Mouse (Mus musculus) midbrain, embryonic 13.5 days (tissue): ENCODE measurements around the gene Dnah10. TPM values are rescaled to one million over a fixed set of nuclear protein-coding genes. Genes with fewer than 3 reads are reported as not detected.

Experiments
- ATAC-seq: fragments of 200-750 bp; cut with Nextera tagmentation; 2 replicates; pipeline ENCODE4 v1.8.0; 2017; ENCODE audit warnings: mild to moderate bottlenecking, moderate TSS enrichment, moderate library complexity
- H3K27ac ChIP-seq: fragments of 300-500 bp; sonication (generic); 2 replicates; pipeline ENCODE4 v1.5.1; 2015; ENCODE audit warnings: inconsistent platforms, mild to moderate bottlenecking, moderate library complexity
- H3K27me3 ChIP-seq: fragments of 300-500 bp; sonication (generic); 2 replicates; pipeline ENCODE4 v1.6.1; 2015; ENCODE audit warnings: mild to moderate bottlenecking, inconsistent platforms
- H3K36me3 ChIP-seq: fragments of 300-500 bp; sonication (generic); 2 replicates; pipeline ENCODE4 v1.6.1; 2015; ENCODE audit warnings: mild to moderate bottlenecking, inconsistent platforms
- H3K4me1 ChIP-seq: fragments of 300-500 bp; sonication (generic); replicated peaks from 2 replicates; pipeline ENCODE4 v1.6.1; 2015; ENCODE audit warnings: inconsistent platforms
- H3K4me2 ChIP-seq: fragments of 300-500 bp; sonication (generic); replicated peaks from 2 replicates; pipeline ENCODE4 v1.6.1; 2015; ENCODE audit warnings: moderate library complexity, mild to moderate bottlenecking, inconsistent platforms
- H3K4me3 ChIP-seq: fragments of 300-500 bp; sonication (generic); replicated peaks from 2 replicates; pipeline ENCODE4 v1.5.1; 2015; ENCODE audit warnings: mild to moderate bottlenecking, inconsistent platforms
- H3K9ac ChIP-seq: fragments of 300-500 bp; sonication (generic); replicated peaks from 2 replicates; pipeline ENCODE4 v1.6.1; 2015; ENCODE audit warnings: mild to moderate bottlenecking, inconsistent platforms
- H3K9me3 ChIP-seq: fragments of 300-500 bp; sonication (generic); 2 replicates; pipeline ENCODE4 v1.6.1; 2016; ENCODE audit warnings: mild to moderate bottlenecking, inconsistent platforms
- WGBS: fragments of 180-500 bp; shearing (Covaris S2); methylation state at CpG from one replicate; pipeline ENCODE4 v1.1.7; 2015; 5-methylcytosine and 5-hydroxymethylcytosine counted together
- polyA plus RNA-seq: library from polyadenylated mRNA; unstranded; fragments of >200 nt; fragmentation: Nextera tagmentation; extraction: Ambion mirVana; gene quantifications from 2 replicates; pipeline ENCODE4 v1.2.1, GENCODE M21; 2015

Gene Dnah10
- polyA plus RNA-seq, 1 experiment from 2014 or later = 0.13 TPM

GRCm38 (mm10) chr5:124879251-124879650, 154.4 kb downstream of the Dnah10 start:
- Histone ChIP-seq H3K36me3 (peaks cover 43% of the 10 kb centered on the region), H3K9me3 (no peaks in the 10 kb centered on the region)

DNA sequence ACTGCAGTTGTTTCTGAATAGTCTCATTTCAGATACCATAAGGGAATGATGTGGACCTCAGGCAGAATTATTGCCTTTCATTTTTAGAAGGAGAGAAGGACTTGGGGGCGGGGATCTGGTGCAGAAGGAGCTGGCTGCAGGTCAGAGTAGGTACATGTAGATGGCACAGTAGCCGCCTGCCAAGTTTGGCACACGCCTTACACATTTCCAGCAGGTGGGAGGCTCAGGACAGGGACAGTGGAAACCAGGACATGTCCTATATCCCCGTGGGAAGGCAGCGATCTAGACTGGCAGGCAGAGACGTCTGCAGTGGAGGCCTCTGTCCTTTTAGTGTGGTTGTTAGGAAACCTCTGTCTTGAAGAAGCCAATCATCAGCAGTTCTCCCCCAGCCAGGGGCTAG, 154.9 kb downstream of the Dnah10 start:
- peaks cover 46% of the 10 kb centered on the region for H3K36me3 ChIP-seq
- WGBS = 86% methylated on average over 6 of the region's 6 CpGs
- no peak overlapping the region for H3K9ac ChIP-seq
- no peak overlapping the region for H3K4me2 ChIP-seq
- peaks cover 7% of the 10 kb centered on the region for H3K4me1 ChIP-seq
- no peak for ATAC-seq
- H3K27me3 ChIP-seq = no peaks in the 10 kb centered on the region
- no peaks in the 10 kb centered on the region for H3K9me3 ChIP-seq
- no peak overlapping the region for H3K27ac ChIP-seq
- no peak overlapping the region for H3K4me3 ChIP-seq

More at GRCm38 (mm10) chr5:124879251-124879650, 154.4 kb downstream of the Dnah10 start:
- H3K4me3 ChIP-seq = no peak overlapping the region
- ATAC-seq = no peak
- H3K27ac ChIP-seq = no peak overlapping the region
- 91% methylated on average over 4 of the region's 4 CpGs for WGBS
- H3K9ac ChIP-seq = no peak overlapping the region
- H3K27me3 ChIP-seq = no peaks in the 10 kb centered on the region
- peaks cover 7% of the 10 kb centered on the region for H3K4me1 ChIP-seq
- no peak overlapping the region for H3K4me2 ChIP-seq

GRCm38 (mm10) chr5:124883877-124884276, 159.0 kb downstream of the Dnah10 start:
- Histone ChIP-seq H3K27ac (no peak overlapping the region), H3K4me1 (no peaks in the 10 kb centered on the region; the same call in 1 of the 2 replicates), H3K9me3 (no peaks in the 10 kb centered on the region), H3K36me3 (peaks cover 62% of the 10 kb centered on the region), H3K9ac (no peak overlapping the region), H3K4me3 (no peak overlapping the region), H3K4me2 (no peak overlapping the region), H3K27me3 (no peaks in the 10 kb centered on the region)
- no peak for ATAC-seq
- WGBS = 91% methylated on average over 6 of the region's 6 CpGs

Other genes with a start within 250 kb of the Dnah10 start
- 18.2 and 19.4 TPM in 2 replicates for gene Rilpl2, start 246.7 kb upstream of the Dnah10 start, polyA plus RNA-seq
- gene Snrnp35, start 242.0 kb upstream of the Dnah10 start, polyA plus RNA-seq = 26.1 and 26.3 TPM in 2 replicates
- 9.1 and 10.3 TPM in 2 replicates for gene Rilpl1, start 193.7 kb upstream of the Dnah10 start, polyA plus RNA-seq
- 345 and 368 TPM in 2 replicates for gene Tmed2, start 184.4 kb upstream of the Dnah10 start, polyA plus RNA-seq
- 28.0 and 28.2 TPM in 2 replicates for gene Ddx55, start 172.2 kb upstream of the Dnah10 start, polyA plus RNA-seq
- gene Eif2b1, start 146.0 kb upstream of the Dnah10 start, polyA plus RNA-seq = 75.2 and 75.4 TPM in 2 replicates
- gene Gtf2h3, start 145.9 kb upstream of the Dnah10 start, polyA plus RNA-seq = 62.9 and 63.9 TPM in 2 replicates
- gene Atp6v0a2, start 96.5 kb upstream of the Dnah10 start, polyA plus RNA-seq = 40.9 and 47.3 TPM in 2 replicates
- gene Ccdc92, start 137.3 kb downstream of the Dnah10 start, polyA plus RNA-seq = 24.8 and 28.0 TPM in 2 replicates
- 163 and 174 TPM in 2 replicates for gene Zfp664, start 137.6 kb downstream of the Dnah10 start, polyA plus RNA-seq